Mouse (Mus musculus) forebrain, embryonic 14.5 days (tissue): ENCODE measurements around the gene Dlec1. TPM values are rescaled to one million over a fixed set of nuclear protein-coding genes. Genes with fewer than 3 reads are reported as not detected.

Experiments
- ATAC-seq: fragments of 200-750 bp; cut with Nextera tagmentation; 2 replicates; pipeline ENCODE4 v1.8.0; 2017; ENCODE audit warnings: mild to moderate bottlenecking, moderate library complexity
- DNase-seq: peaks from one replicate; pipeline ENCODE4 v3.0.0-alpha.2; 2015; ENCODE audit warnings: low spot score
- H3K27ac ChIP-seq: fragments of 300-500 bp; sonication (generic); 2 replicates; pipeline ENCODE4 v1.5.1; 2014; ENCODE audit warnings: low read depth, mild to moderate bottlenecking, control low read depth, low read length, moderate library complexity
- H3K27me3 ChIP-seq: fragments of 300-500 bp; sonication (generic); replicated peaks from 2 replicates; pipeline ENCODE4 v1.6.1; 2014; ENCODE audit warnings: low read length, control low read depth, mixed read lengths; ENCODE audit not compliant: control insufficient read depth, insufficient read depth
- H3K36me3 ChIP-seq: fragments of 300-500 bp; sonication (generic); 2 replicates; pipeline ENCODE4 v1.6.1; 2014; ENCODE audit warnings: low read length, control low read depth; ENCODE audit not compliant: control insufficient read depth, insufficient read depth
- H3K4me1 ChIP-seq: fragments of 300-500 bp; sonication (generic); 2 replicates; pipeline ENCODE4 v1.6.1; 2014; ENCODE audit warnings: antibody characterized with exemption, low read length, control low read depth; ENCODE audit not compliant: control insufficient read depth, insufficient read depth
- H3K4me2 ChIP-seq: fragments of 300-500 bp; sonication (generic); 2 replicates; pipeline ENCODE4 v1.6.1; 2014; ENCODE audit warnings: mild to moderate bottlenecking, control low read depth, low read length
- H3K4me3 ChIP-seq: fragments of 300-500 bp; sonication (generic); 2 replicates; pipeline ENCODE4 v1.5.1; 2014; ENCODE audit warnings: low read depth, low read length, control low read depth
- H3K9ac ChIP-seq: fragments of 300-500 bp; sonication (generic); 2 replicates; pipeline ENCODE4 v1.6.1; 2014; ENCODE audit warnings: mild to moderate bottlenecking, low read length, control low read depth, moderate library complexity
- H3K9me3 ChIP-seq: fragments of 300-500 bp; sonication (generic); replicated peaks from 2 replicates; pipeline ENCODE4 v1.6.1; 2016; ENCODE audit warnings: low read length, control low read depth, mixed read lengths; ENCODE audit not compliant: control insufficient read depth
- WGBS: fragments of 180-500 bp; shearing (Covaris S2); extraction: QIAGEN DNeasy Blood & Tissue Kit; methylation state at CpG from one replicate; pipeline ENCODE4 v1.1.7; 2014; 5-methylcytosine and 5-hydroxymethylcytosine counted together
- polyA plus RNA-seq: library from polyadenylated mRNA; unstranded; fragments of >200 nt; fragmentation: Nextera tagmentation; extraction: Ambion mirVana; gene quantifications from 2 replicates; pipeline ENCODE4 v1.2.1, GENCODE M21; 2014

Dlec1 gene
- polyA plus RNA-seq, 1 experiment from 2014 or later: 0.33 TPM

- Histone ChIP-seq H3K9me3 (no peaks in the 10 kb centered on the region), H3K4me1 (peaks cover 6% of the 10 kb centered on the region; the same call in 1 of the 2 replicates), H3K4me2 (no peak overlapping the region), H3K4me3 (no peak overlapping the region), H3K27ac (no peak overlapping the region), H3K27me3 (peaks cover 19% of the 10 kb centered on the region), H3K9ac (no peak overlapping the region), H3K36me3 (no peaks in the 10 kb centered on the region)
- ATAC-seq: no peak
- no peak for DNase-seq
- WGBS: 64% methylated on average over 13 of the region's 13 CpGs
Observed at GRCm38 (mm10) chr9:119094462-119095109, 7.7 kb upstream of the Dlec1 start.

GRCm38 (mm10) chr9:119100177-119100898, 1.9 kb upstream of the Dlec1 start:
- H3K27me3 ChIP-seq: no peaks in the 10 kb centered on the region
- no peak overlapping the region for H3K4me3 ChIP-seq
- H3K36me3 ChIP-seq: no peaks in the 10 kb centered on the region
- DNase-seq (peak; percentile 40), ATAC-seq (no peak)
- H3K9me3 ChIP-seq: no peaks in the 10 kb centered on the region
- WGBS: 17% methylated on average over 15 of the region's 15 CpGs
- H3K27ac ChIP-seq: no peak overlapping the region
- H3K4me1 ChIP-seq: peaks cover 6% of the 10 kb centered on the region; the same call in 1 of the 2 replicates
- H3K4me2 ChIP-seq: no peak overlapping the region
- H3K9ac ChIP-seq: no peak overlapping the region

GRCm38 (mm10) chr9:119102783-119103113, 470 bp downstream of the Dlec1 start:
- Histone ChIP-seq H3K27ac (no peak overlapping the region), H3K4me3 (peak overlapping the region; percentile 58), H3K9me3 (no peaks in the 10 kb centered on the region), H3K4me2 (peak overlapping the region; percentile 73), H3K4me1 (peaks cover 6% of the 10 kb centered on the region; the same call in 1 of the 2 replicates), H3K9ac (peak overlapping the region; percentile 53), H3K27me3 (no peaks in the 10 kb centered on the region), H3K36me3 (no peaks in the 10 kb centered on the region)
- ATAC-seq (no peak), DNase-seq (no peak)
- 2% methylated on average over 19 of the region's 19 CpGs for WGBS

GRCm38 (mm10) chr9:119107566-119107965, 5.3 kb downstream of the Dlec1 start:
- no peak overlapping the region for H3K9ac ChIP-seq
- no peak overlapping the region for H3K27ac ChIP-seq
- H3K27me3 ChIP-seq: no peaks in the 10 kb centered on the region
- H3K4me1 ChIP-seq: 0 out of 2 replicates have a peak, but pooled peaks cover 3% of the 10 kb centered on the region
- no peaks in the 10 kb centered on the region for H3K9me3 ChIP-seq
- DNase-seq (no peak), ATAC-seq (no peak)
- H3K4me2 ChIP-seq: no peak overlapping the region
- no peak overlapping the region for H3K4me3 ChIP-seq
- 84% methylated on average over 4 of the region's 4 CpGs for WGBS
- H3K36me3 ChIP-seq: no peaks in the 10 kb centered on the region

GRCm38 (mm10) chr9:119109685-119110353, 7.5 kb downstream of the Dlec1 start:
- H3K4me2 ChIP-seq: no peak overlapping the region
- H3K9me3 ChIP-seq: no peaks in the 10 kb centered on the region
- H3K4me3 ChIP-seq: no peak overlapping the region
- no peak overlapping the region for H3K9ac ChIP-seq
- H3K27ac ChIP-seq: no peak overlapping the region
- DNase-seq: no peak
- no peak for ATAC-seq
- WGBS: 54% methylated on average over 12 of the region's 12 CpGs
- no peaks in the 10 kb centered on the region for H3K27me3 ChIP-seq
- no peaks in the 10 kb centered on the region for H3K4me1 ChIP-seq
- H3K36me3 ChIP-seq: no peaks in the 10 kb centered on the region

- DNase-seq (no peak), ATAC-seq (no peak)
- H3K9me3 ChIP-seq: no peaks in the 10 kb centered on the region
- H3K36me3 ChIP-seq: no peaks in the 10 kb centered on the region
- no peak overlapping the region for H3K9ac ChIP-seq
- H3K27me3 ChIP-seq: no peaks in the 10 kb centered on the region
- 45% methylated on average over 3 of the region's 3 CpGs for WGBS
- H3K27ac ChIP-seq: no peak overlapping the region
- no peaks in the 10 kb centered on the region for H3K4me1 ChIP-seq
- no peak overlapping the region for H3K4me3 ChIP-seq
- no peak overlapping the region for H3K4me2 ChIP-seq
Observed at GRCm38 (mm10) chr9:119110640-119111039, 8.4 kb downstream of the Dlec1 start.

GRCm38 (mm10) chr9:119114911-119115310, 12.6 kb downstream of the Dlec1 start:
- ATAC-seq (no peak), DNase-seq (no peak)
- no peaks in the 10 kb centered on the region for H3K27me3 ChIP-seq
- 91% methylated on average over 17 of the region's 17 CpGs for WGBS
- H3K4me1 ChIP-seq: no peaks in the 10 kb centered on the region
- no peaks in the 10 kb centered on the region for H3K36me3 ChIP-seq
- no peak overlapping the region for H3K4me2 ChIP-seq
- H3K27ac ChIP-seq: no peak overlapping the region
- no peak overlapping the region for H3K4me3 ChIP-seq
- no peaks in the 10 kb centered on the region for H3K9me3 ChIP-seq
- no peak overlapping the region for H3K9ac ChIP-seq

GRCm38 (mm10) chr9:119119409-119120167, 17.3 kb downstream of the Dlec1 start:
- Histone ChIP-seq H3K36me3 (no peaks in the 10 kb centered on the region), H3K9me3 (no peaks in the 10 kb centered on the region), H3K9ac (no peak overlapping the region), H3K4me1 (no peaks in the 10 kb centered on the region), H3K27me3 (no peaks in the 10 kb centered on the region), H3K4me3 (no peak overlapping the region), H3K27ac (no peak overlapping the region), H3K4me2 (no peak overlapping the region)
- 80% methylated on average over 19 of the region's 19 CpGs for WGBS
- ATAC-seq: no peak
- DNase-seq: no peak
